Mouse (Mus musculus): Measurements from ENCODE around the gene Hist1h3i. TPM values are rescaled to one million over a fixed set of nuclear protein-coding genes. Genes with fewer than 3 reads are reported as not detected.
"Not testable (repeated sequence)": the region's sequence is repeated elsewhere in the genome, so short reads cannot be mapped to it uniquely, and the experiment has no call there.

The Hist1h3i gene
- total and polyA plus RNA-seq, 3 experiments = 1.7 to 13.1 (median 9.1) TPM

GRCm38 (mm10) chr13:21787760-21788593 is 4.8 kb upstream of the Hist1h3i start:
- no peak overlapping the region for H3K9ac ChIP-seq (ENCODE audit: low read depth, low read length)
- intact Hi-C loops (cut with DNase I) = loop anchor here (2.0 to 10.0 kb wide), 2 partner anchors 35 to 1797 kb away; partner anchors contain the start of genes Hist1h2ak and Hist1h4d
- no peaks in the 10 kb centered on the region for H3K27me3 ChIP-seq (ENCODE audit: control insufficient read depth, insufficient read depth, low read length)
- no peaks in the 10 kb centered on the region for H3K36me3 ChIP-seq (ENCODE audit: control insufficient read depth, insufficient read depth, low read length)
- no peak for DNase-seq
- H3K27ac ChIP-seq = no peak overlapping the region
- TF ChIP-seq CTCF (IDR thresholded peaks at IDR 0.05) = no peak
- no peaks in the 10 kb centered on the region; the same call in 1 of the 2 replicates for H3K4me1 ChIP-seq (ENCODE audit: control insufficient read depth, insufficient read depth, low read length)
- no peak overlapping the region for H3K4me3 ChIP-seq
- WGBS = 42% methylated on average over 17 of the region's 21 CpGs
- no peaks in the 10 kb centered on the region for H3K79me2 ChIP-seq (replicated peaks; ENCODE audit: control insufficient read depth, insufficient read depth, low read length)

GRCm38 (mm10) chr13:21786899-21787629 is 3.9 kb upstream of the Hist1h3i start, which contains the start of the genes Hist1h2an and Hist1h2bp:
Hist1h2an (minus strand) TSS chr13:21787218.
Hist1h2bp (plus strand) TSS chr13:21787461.
- not testable (repeated sequence) for H3K79me2 ChIP-seq (replicated peaks; ENCODE audit: control insufficient read depth, insufficient read depth, low read length); H3K4me1 ChIP-seq (ENCODE audit: control insufficient read depth, insufficient read depth, low read length); H3K27ac ChIP-seq; H3K36me3 ChIP-seq (ENCODE audit: control insufficient read depth, insufficient read depth, low read length); H3K27me3 ChIP-seq (ENCODE audit: control insufficient read depth, insufficient read depth, low read length)
- intact Hi-C loops (cut with DNase I) = loop anchor here (2.0 to 10.0 kb wide), 2 partner anchors 34 to 1798 kb away; partner anchors contain the start of genes Hist1h2ak and Hist1h4d
- under 1% methylated on average over 42 of the region's 63 CpGs for whole genome bisulfite sequencing
- Histone ChIP-seq H3K4me3 (peak within 1 kb of the TSS; percentile 29), H3K9ac (ENCODE audit: low read depth, low read length) (peak within 1 kb of the TSS; percentile 61; the same call in 1 of the 2 replicates)
- peak; percentile 81 to 90 for DNase-seq
- TF ChIP-seq POLR2A (IDR thresholded peaks at IDR 0.05; ENCODE audit: insufficient read depth, low read depth, low read length) (peak; percentile 75; the same call in 1 of the 2 replicates), CTCF (IDR thresholded peaks at IDR 0.05) (peak; percentile 13; the same call in 1 of the 2 replicates)

GRCm38 (mm10) chr13:21786189-21786898 is 3.2 kb upstream of the Hist1h3i start:
- Histone ChIP-seq H3K27me3 (ENCODE audit: control insufficient read depth, insufficient read depth, low read length) (no peaks in the 10 kb centered on the region), H3K9ac (ENCODE audit: low read depth, low read length) (peak overlapping the region; percentile 61; the same call in 1 of the 2 replicates), H3K27ac (no peak overlapping the region; the same call in 1 of the 2 replicates), H3K79me2 (replicated peaks; ENCODE audit: control insufficient read depth, insufficient read depth, low read length) (no peaks in the 10 kb centered on the region), H3K4me1 (ENCODE audit: control insufficient read depth, insufficient read depth, low read length) (peaks cover 2% of the 10 kb centered on the region; the same call in 1 of the 2 replicates), H3K36me3 (ENCODE audit: control insufficient read depth, insufficient read depth, low read length) (no peaks in the 10 kb centered on the region), H3K4me3 (no peak overlapping the region)
- DNase-seq = no peak
- no peak for TF ChIP-seq POLR2A (IDR thresholded peaks at IDR 0.05; ENCODE audit: insufficient read depth, low read depth, low read length)
- TF ChIP-seq CTCF (IDR thresholded peaks at IDR 0.05) = no peak
- no peak for TF ChIP-seq EP300 (IDR thresholded peaks at IDR 0.05; ENCODE audit: insufficient read depth, low read depth, low read length)
- intact Hi-C loops (cut with DNase I) = loop anchor here (2.0 to 10.0 kb wide), 2 partner anchors 34 to 1798 kb away; partner anchors contain the start of genes Hist1h2ak and Hist1h4d
- 18% methylated on average over 8 of the region's 8 CpGs for WGBS

- H3K36me3 ChIP-seq (ENCODE audit: control insufficient read depth, insufficient read depth, low read length) = no peaks in the 10 kb centered on the region
- no peaks in the 10 kb centered on the region for H3K27me3 ChIP-seq (ENCODE audit: control insufficient read depth, insufficient read depth, low read length)
- intact Hi-C loops (cut with DNase I) = loop anchor here (10.0 kb wide), 1 partner anchor 1800 kb away; the partner anchor contains the start of gene Hist1h4d
- H3K4me1 ChIP-seq (ENCODE audit: control insufficient read depth, insufficient read depth, low read length) = peaks cover 2% of the 10 kb centered on the region; the same call in 1 of the 2 replicates
- H3K9ac ChIP-seq (ENCODE audit: low read depth, low read length) = no peak overlapping the region
- H3K27ac ChIP-seq = no peak overlapping the region
- TF ChIP-seq POLR2A (IDR thresholded peaks at IDR 0.05; ENCODE audit: insufficient read depth, low read depth, low read length) = no peak
- TF ChIP-seq CTCF (IDR thresholded peaks at IDR 0.05) = no peak
- TF ChIP-seq EP300 (IDR thresholded peaks at IDR 0.05; ENCODE audit: insufficient read depth, low read depth, low read length) = no peak
- no peak overlapping the region for H3K4me3 ChIP-seq
- WGBS = 75% methylated on average over 6 of the region's 6 CpGs
- no peak for DNase-seq
- H3K79me2 ChIP-seq (replicated peaks; ENCODE audit: control insufficient read depth, insufficient read depth, low read length) = no peaks in the 10 kb centered on the region
These were observed 1.1 kb upstream of the Hist1h3i start for GRCm38 (mm10) chr13:21784311-21784710.

- Histone ChIP-seq H3K27me3 (ENCODE audit: control insufficient read depth, insufficient read depth, low read length) (no peaks in the 10 kb centered on the region), H3K9ac (ENCODE audit: low read depth, low read length) (no peak overlapping the region), H3K4me1 (ENCODE audit: control insufficient read depth, insufficient read depth, low read length) (peaks cover 2% of the 10 kb centered on the region; the same call in 1 of the 2 replicates), H3K4me3 (peak overlapping the region; percentile 57), H3K27ac (peak overlapping the region; percentile 44), H3K79me2 (replicated peaks; ENCODE audit: control insufficient read depth, insufficient read depth, low read length) (no peaks in the 10 kb centered on the region), H3K36me3 (ENCODE audit: control insufficient read depth, insufficient read depth, low read length) (no peaks in the 10 kb centered on the region)
- WGBS = 3% methylated on average over 9 of the region's 9 CpGs
- DNase-seq = peak in 1 of 2 experiments; percentile 5
- TF ChIP-seq POLR2A (IDR thresholded peaks at IDR 0.05; ENCODE audit: insufficient read depth, low read depth, low read length) (no peak), CTCF (IDR thresholded peaks at IDR 0.05) (no peak), EP300 (IDR thresholded peaks at IDR 0.05; ENCODE audit: insufficient read depth, low read depth, low read length) (no peak)
- intact Hi-C loops (cut with DNase I) = loop anchor here (10.0 kb wide), 1 partner anchor 1801 kb away; the partner anchor contains the start of gene Hist1h4d
These were observed 578 bp upstream of the Hist1h3i start for GRCm38 (mm10) chr13:21783734-21784161.

Data from heart, adult 2 months (tissue).